Mouse (Mus musculus): ENCODE measurements at regions not wholly inside any gene's neighbourhood (a gene's known extent, or its start where the extent isn't known, plus 50 kb on each side); places are given as distances from the start of the nearest gene placed in this dataset.

DNA sequence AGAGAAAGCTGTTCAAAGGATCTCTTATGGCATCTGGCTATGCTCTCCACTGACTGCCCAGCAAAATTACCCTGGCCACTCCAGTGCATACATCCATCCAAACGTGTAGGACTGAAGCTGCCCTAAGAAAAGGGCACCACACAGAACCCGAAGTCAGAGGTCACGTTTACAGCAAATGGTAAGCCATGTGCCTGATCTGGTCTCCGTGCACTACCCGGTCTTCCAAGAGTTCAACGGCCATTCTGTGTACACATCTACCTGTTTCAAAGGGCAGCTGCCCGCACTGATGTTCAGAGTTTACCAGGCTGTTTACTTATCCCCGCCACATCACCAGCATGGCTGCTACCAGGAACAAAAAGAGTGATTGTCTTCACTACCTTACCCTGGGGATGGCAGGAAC, 84.4 kb upstream of the Alk start:
- Histone ChIP-seq H3K4me3 (replicated peaks; ENCODE audit: low read length) (no peak overlapping the region), H3K9me3 (ENCODE audit: control insufficient read depth, low read length) (no peaks in the 10 kb centered on the region), H3K36me3 (ENCODE audit: control insufficient read depth, insufficient read depth, low read length) (no peaks in the 10 kb centered on the region), H3K27me3 (ENCODE audit: control insufficient read depth, insufficient read depth, low read length) (no peaks in the 10 kb centered on the region), H3K9ac (ENCODE audit: low read depth, low read length, severe bottlenecking) (no peak overlapping the region), H3K27ac (replicated peaks; ENCODE audit: low read depth, low read length) (no peak overlapping the region), H3K4me1 (ENCODE audit: control insufficient read depth, insufficient read depth, low read length) (peaks cover 8% of the 10 kb centered on the region), H3K4me2 (replicated peaks; ENCODE audit: low read depth, low read length, severe bottlenecking) (no peak overlapping the region)
- TF ChIP-seq POLR2A (IDR thresholded peaks at IDR 0.05; ENCODE audit: borderline replicate concordance, extremely low read depth, insufficient read depth, insufficient read length): no peak
- no peak for ATAC-seq (ENCODE audit: low FRiP score, low read depth)
- DNase-seq (ENCODE audit: low spot score): no peak
- 69% methylated on average over 8 of the region's 8 CpGs for WGBS

- H3K4me1 ChIP-seq (ENCODE audit: control insufficient read depth, insufficient read depth, low read length): no peaks in the 10 kb centered on the region
- H3K4me3 ChIP-seq (replicated peaks; ENCODE audit: low read length): no peak overlapping the region
- no peak overlapping the region for H3K9ac ChIP-seq (ENCODE audit: low read depth, low read length, severe bottlenecking)
- no peak overlapping the region for H3K4me2 ChIP-seq (replicated peaks; ENCODE audit: low read depth, low read length, severe bottlenecking)
- H3K27ac ChIP-seq (replicated peaks; ENCODE audit: low read depth, low read length): no peak overlapping the region
- no peaks in the 10 kb centered on the region for H3K9me3 ChIP-seq (ENCODE audit: control insufficient read depth, low read length)
- no peaks in the 10 kb centered on the region for H3K27me3 ChIP-seq (ENCODE audit: control insufficient read depth, insufficient read depth, low read length)
- ATAC-seq (ENCODE audit: low FRiP score, low read depth): no peak
- no peak for TF ChIP-seq POLR2A (IDR thresholded peaks at IDR 0.05; ENCODE audit: borderline replicate concordance, extremely low read depth, insufficient read depth, insufficient read length)
- DNase-seq (ENCODE audit: low spot score): no peak
- H3K36me3 ChIP-seq (ENCODE audit: control insufficient read depth, insufficient read depth, low read length): no peaks in the 10 kb centered on the region
- WGBS: 81% methylated on average over 4 of the region's 4 CpGs
Observed at GRCm38 (mm10) chr17:72674658-72675057, 70.2 kb upstream of the Alk start.

DNA sequence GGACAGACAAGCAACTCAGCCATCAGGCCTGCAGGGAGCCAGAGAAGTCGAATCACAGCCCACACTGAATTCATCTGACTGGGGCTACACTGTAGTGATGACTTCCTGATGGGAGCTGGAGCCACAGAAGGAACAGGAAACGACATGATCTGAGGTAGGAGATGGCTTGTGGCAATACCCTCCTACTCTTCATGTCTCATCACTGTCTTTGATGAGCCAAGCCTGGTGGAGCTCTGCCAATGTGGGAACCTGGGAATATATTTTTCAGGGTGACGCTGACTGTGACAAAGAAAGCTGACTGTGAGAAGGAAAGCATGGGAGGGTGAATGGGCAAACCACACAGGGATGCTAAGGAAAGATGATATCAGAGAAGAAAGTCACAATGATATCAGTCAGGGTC, 67.6 kb upstream of the Alk start:
- ATAC-seq (ENCODE audit: low FRiP score, low read depth) (no peak), DNase-seq (ENCODE audit: low spot score) (no peak)
- Histone ChIP-seq H3K9me3 (ENCODE audit: control insufficient read depth, low read length) (no peaks in the 10 kb centered on the region), H3K27me3 (ENCODE audit: control insufficient read depth, insufficient read depth, low read length) (no peaks in the 10 kb centered on the region), H3K36me3 (ENCODE audit: control insufficient read depth, insufficient read depth, low read length) (no peaks in the 10 kb centered on the region), H3K9ac (ENCODE audit: low read depth, low read length, severe bottlenecking) (no peak overlapping the region), H3K4me2 (replicated peaks; ENCODE audit: low read depth, low read length, severe bottlenecking) (no peak overlapping the region), H3K4me1 (ENCODE audit: control insufficient read depth, insufficient read depth, low read length) (no peaks in the 10 kb centered on the region), H3K27ac (replicated peaks; ENCODE audit: low read depth, low read length) (no peak overlapping the region), H3K4me3 (replicated peaks; ENCODE audit: low read length) (no peak overlapping the region)
- no peak for TF ChIP-seq POLR2A (IDR thresholded peaks at IDR 0.05; ENCODE audit: borderline replicate concordance, extremely low read depth, insufficient read depth, insufficient read length)
- WGBS: 46% methylated on average over 3 of the region's 3 CpGs

- H3K27me3 ChIP-seq (ENCODE audit: control insufficient read depth, insufficient read depth, low read length): no peaks in the 10 kb centered on the region
- H3K9me3 ChIP-seq (ENCODE audit: control insufficient read depth, low read length): no peaks in the 10 kb centered on the region
- H3K27ac ChIP-seq (replicated peaks; ENCODE audit: low read depth, low read length): no peak overlapping the region
- 86% methylated on average over 2 of the region's 2 CpGs for WGBS
- H3K36me3 ChIP-seq (ENCODE audit: control insufficient read depth, insufficient read depth, low read length): no peaks in the 10 kb centered on the region
- DNase-seq (ENCODE audit: low spot score) (no peak), ATAC-seq (ENCODE audit: low FRiP score, low read depth) (no peak)
- no peak overlapping the region for H3K4me2 ChIP-seq (replicated peaks; ENCODE audit: low read depth, low read length, severe bottlenecking)
- TF ChIP-seq POLR2A (IDR thresholded peaks at IDR 0.05; ENCODE audit: borderline replicate concordance, extremely low read depth, insufficient read depth, insufficient read length): no peak
- no peak overlapping the region for H3K9ac ChIP-seq (ENCODE audit: low read depth, low read length, severe bottlenecking)
- H3K4me3 ChIP-seq (replicated peaks; ENCODE audit: low read length): no peak overlapping the region
- no peaks in the 10 kb centered on the region for H3K4me1 ChIP-seq (ENCODE audit: control insufficient read depth, insufficient read depth, low read length)
Observed at GRCm38 (mm10) chr17:72666961-72667360, 62.5 kb upstream of the Alk start.

- no peak for DNase-seq (ENCODE audit: low spot score)
- 51% methylated on average over 2 of the region's 2 CpGs for WGBS
Observed at GRCm38 (mm10) chr17:72661678-72662077, 57.3 kb upstream of the Alk start.

GRCm38 (mm10) chr17:72658744-72659143, 54.3 kb upstream of the Alk start:
- H3K27ac ChIP-seq (replicated peaks; ENCODE audit: low read depth, low read length): no peak overlapping the region
- WGBS: 53% methylated on average over 6 of the region's 6 CpGs
- no peak for TF ChIP-seq POLR2A (IDR thresholded peaks at IDR 0.05; ENCODE audit: borderline replicate concordance, extremely low read depth, insufficient read depth, insufficient read length)
- ATAC-seq (ENCODE audit: low FRiP score, low read depth) (no peak), DNase-seq (ENCODE audit: low spot score) (no peak)
- H3K4me2 ChIP-seq (replicated peaks; ENCODE audit: low read depth, low read length, severe bottlenecking): no peak overlapping the region
- no peak overlapping the region for H3K9ac ChIP-seq (ENCODE audit: low read depth, low read length, severe bottlenecking)
- H3K27me3 ChIP-seq (ENCODE audit: control insufficient read depth, insufficient read depth, low read length): no peaks in the 10 kb centered on the region
- no peaks in the 10 kb centered on the region for H3K36me3 ChIP-seq (ENCODE audit: control insufficient read depth, insufficient read depth, low read length)
- no peak overlapping the region for H3K4me3 ChIP-seq (replicated peaks; ENCODE audit: low read length)
- no peaks in the 10 kb centered on the region for H3K4me1 ChIP-seq (ENCODE audit: control insufficient read depth, insufficient read depth, low read length)
- H3K9me3 ChIP-seq (ENCODE audit: control insufficient read depth, low read length): no peaks in the 10 kb centered on the region

More at GRCm38 (mm10) chr17:72661678-72662077, 57.3 kb upstream of the Alk start:
- Histone ChIP-seq H3K36me3 (ENCODE audit: control insufficient read depth, insufficient read depth, low read length) (no peaks in the 10 kb centered on the region), H3K9ac (ENCODE audit: low read depth, low read length, severe bottlenecking) (no peak overlapping the region), H3K4me2 (replicated peaks; ENCODE audit: low read depth, low read length, severe bottlenecking) (no peak overlapping the region), H3K27me3 (ENCODE audit: control insufficient read depth, insufficient read depth, low read length) (no peaks in the 10 kb centered on the region), H3K4me1 (ENCODE audit: control insufficient read depth, insufficient read depth, low read length) (no peaks in the 10 kb centered on the region), H3K4me3 (replicated peaks; ENCODE audit: low read length) (no peak overlapping the region), H3K9me3 (ENCODE audit: control insufficient read depth, low read length) (no peaks in the 10 kb centered on the region), H3K27ac (replicated peaks; ENCODE audit: low read depth, low read length) (no peak overlapping the region)
- no peak for ATAC-seq (ENCODE audit: low FRiP score, low read depth)
- TF ChIP-seq POLR2A (IDR thresholded peaks at IDR 0.05; ENCODE audit: borderline replicate concordance, extremely low read depth, insufficient read depth, insufficient read length): no peak
